Mouse (Mus musculus) E14TG2a.4 (cell line): ENCODE results near the gene Eno1.

Experiments
- CTCF ChIP-seq: conservative IDR thresholded peaks from 2 replicates; pipeline ENCODE4 v1.5.1; 2014; ENCODE audit warnings: low read length
- NANOG ChIP-seq: IDR thresholded peaks from 2 replicates; pipeline ENCODE4 v1.6.1; 2014; ENCODE audit warnings: borderline replicate concordance, low read length, mixed read lengths

GRCm38 (mm10) chr4:150245876-150246275, 9.4 kb downstream of the Eno1 start:
- TF ChIP-seq NANOG (no peak), CTCF (no peak)
